Mouse (Mus musculus) thymus, postnatal 36 days (tissue): ENCODE results near the gene Otop3.

ENCODE experiments used
- DNase-seq, 2 experiments: peaks; one replicate each; pipeline ENCODE4 v3.0.0; 2022; ENCODE audit warnings: mixed read lengths in 2 of 2

Otop3 gene

GRCm38 (mm10) chr11:115334531-115334930, at the start of gene Otop3:
Otop3 (plus strand) TSS chr11:115334731.
- DNase-seq = no peak

GRCm38 (mm10) chr11:115285282-115285681, 49.2 kb upstream of the Otop3 start:
- no peak for DNase-seq

- DNase-seq = no peak
These were observed 48.1 kb upstream of the Otop3 start for GRCm38 (mm10) chr11:115286201-115286993.

GRCm38 (mm10) chr11:115287386-115287785, 47.1 kb upstream of the Otop3 start:
- no peak for DNase-seq

- DNase-seq = no peak
These were observed 46.2 kb upstream of the Otop3 start for GRCm38 (mm10) chr11:115288305-115288704.

- no peak for DNase-seq
These were observed 44.6 kb upstream of the Otop3 start for GRCm38 (mm10) chr11:115289885-115290284.

- no peak for DNase-seq
These were observed 44.2 kb upstream of the Otop3 start for GRCm38 (mm10) chr11:115290314-115290713.

- no peak for DNase-seq
These were observed 43.6 kb upstream of the Otop3 start for GRCm38 (mm10) chr11:115290919-115291318.

- DNase-seq = no peak
These were observed 43.0 kb upstream of the Otop3 start for GRCm38 (mm10) chr11:115291503-115291902.

GRCm38 (mm10) chr11:115292631-115293375, 41.7 kb upstream of the Otop3 start:
- no peak for DNase-seq

- no peak for DNase-seq
These were observed 38.6 kb upstream of the Otop3 start for GRCm38 (mm10) chr11:115295939-115296338.

- DNase-seq = no peak
These were observed 37.9 kb upstream of the Otop3 start for GRCm38 (mm10) chr11:115296471-115297210.

- peak; percentile 73 to 82 for DNase-seq
These were observed 37.2 kb upstream of the Otop3 start, which contains the start of gene Fads6 for GRCm38 (mm10) chr11:115297214-115297826. Fads6 (minus strand) TSS chr11:115297663.

GRCm38 (mm10) chr11:115298160-115298559, 36.4 kb upstream of the Otop3 start:
- DNase-seq = no peak

- no peak for DNase-seq
These were observed 33.8 kb upstream of the Otop3 start for GRCm38 (mm10) chr11:115300745-115301144.

- DNase-seq = no peak
These were observed 33.2 kb upstream of the Otop3 start for GRCm38 (mm10) chr11:115301351-115301750.

- no peak for DNase-seq
These were observed 31.4 kb upstream of the Otop3 start for GRCm38 (mm10) chr11:115303167-115303566.

GRCm38 (mm10) chr11:115306863-115307262, 27.7 kb upstream of the Otop3 start, which contains the start of gene Otop2:
Otop2 (plus strand) TSS chr11:115307163.
- DNase-seq = no peak

GRCm38 (mm10) chr11:115308781-115309180, 25.8 kb upstream of the Otop3 start:
- no peak for DNase-seq

GRCm38 (mm10) chr11:115314249-115314648, 20.3 kb upstream of the Otop3 start:
- DNase-seq = no peak

- no peak for DNase-seq
These were observed 17.3 kb upstream of the Otop3 start for GRCm38 (mm10) chr11:115317204-115317603.

- DNase-seq = no peak
These were observed 16.1 kb upstream of the Otop3 start for GRCm38 (mm10) chr11:115318245-115319027.
